Mouse (Mus musculus): ENCODE results near the gene Rpn2. TPM values are rescaled to one million over a fixed set of nuclear protein-coding genes. Genes with fewer than 3 reads are reported as not detected.

Gene Rpn2
- polyA plus RNA-seq (2017; shearing (Covaris generic)): 169 TPM

GRCm38 (mm10) chr2:157278717-157279415 lies at the start of gene Rpn2:
Gene Rpn2 (plus strand): TSS chr2:157279017.

GRCm38 (mm10) chr2:157279416-157279800 lies 591 bp downstream of the Rpn2 start, which contains the start of gene Mroh8:
Gene Mroh8 (minus strand): TSS chr2:157279549.

GRCm38 (mm10) chr2:157347361-157348159 lies 68.7 kb downstream of the Rpn2 start, which contains the start of gene Ghrh:
Gene Ghrh (minus strand): TSS chr2:157347506.

GRCm38 (mm10) chr2:157367184-157367893 lies 88.5 kb downstream of the Rpn2 start, which contains the start of gene Manbal:
Gene Manbal (plus strand): TSS chr2:157367594.

Other genes with a start within 250 kb of the Rpn2 start
- not detected for gene Soga1, start 199.8 kb upstream of the Rpn2 start, polyA plus RNA-seq (2017; shearing (Covaris generic))
- not detected for gene Tldc2, start 192.0 kb upstream of the Rpn2 start, polyA plus RNA-seq (2017; shearing (Covaris generic))
- gene Samhd1, start 143.8 kb upstream of the Rpn2 start, polyA plus RNA-seq (2017; shearing (Covaris generic)): 404 TPM
- gene Rbl1, start 74.5 kb upstream of the Rpn2 start, polyA plus RNA-seq (2017; shearing (Covaris generic)): 35.3 TPM
- 0.56 TPM for gene Mroh8, start 532 bp downstream of the Rpn2 start, polyA plus RNA-seq (2017; shearing (Covaris generic))
- gene Ghrh, start 68.5 kb downstream of the Rpn2 start, polyA plus RNA-seq (2017; shearing (Covaris generic)): not detected
- gene Manbal, start 88.6 kb downstream of the Rpn2 start, polyA plus RNA-seq (2017; shearing (Covaris generic)): 27.5 TPM
- gene Src, start 139.4 kb downstream of the Rpn2 start, polyA plus RNA-seq (2017; shearing (Covaris generic)): 0.15 TPM

Measured in naive thymus-derived CD4-positive, alpha-beta T cell, adult 5 months (primary cell).